Mouse (Mus musculus) liver, postnatal 0 days (tissue): ENCODE data around the gene Atf7ip.
"Not testable (repeated sequence)": the region's sequence is repeated elsewhere in the genome, so short reads cannot be mapped to it uniquely, and the experiment has no call there.

Experiments
- CTCF ChIP-seq: sonication (generic); IDR thresholded peaks from 2 replicates; pipeline ENCODE4 v1.5.1; 2016; ENCODE audit warnings: antibody characterized with exemption, low read depth
- EP300 ChIP-seq: IDR thresholded peaks from 2 replicates; pipeline ENCODE4 v1.6.1; 2016; ENCODE audit warnings: antibody characterized with exemption, low read depth, mild to moderate bottlenecking

DNA sequence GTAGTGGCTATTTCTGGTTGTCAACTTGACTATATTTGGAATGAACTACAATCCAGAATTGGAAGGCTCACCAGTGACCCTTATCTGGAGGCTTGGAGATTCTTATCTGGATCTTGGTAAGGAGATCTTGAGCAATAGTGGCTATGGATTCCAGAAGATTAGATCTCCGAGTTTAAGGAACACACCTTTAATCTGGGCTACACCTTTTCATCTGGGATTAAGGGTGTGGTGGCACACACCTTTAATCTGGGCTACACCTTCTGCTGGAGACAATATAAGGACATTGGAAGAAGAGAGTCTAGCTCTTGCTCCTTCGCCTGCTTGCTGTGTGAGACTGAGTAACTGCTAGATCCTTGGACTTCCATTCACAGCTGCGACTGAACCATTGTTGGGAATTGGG, at the start of gene Atf7ip:
- not testable (repeated sequence) for TF ChIP-seq CTCF, EP300
